Mouse (Mus musculus): ENCODE data around the gene Slc10a1. TPM values are rescaled to one million over a fixed set of nuclear protein-coding genes. Genes with fewer than 3 reads are reported as not detected.
A peak's percentile ranks its signal among the peaks of the same experiment; 100 is the strongest.

Gene Slc10a1
- polyA plus RNA-seq, 1 experiment from 2014 or later: 0.20 TPM

GRCm38 (mm10) chr12:80983695-80984094, 15.2 kb upstream of the Slc10a1 start:
- Histone ChIP-seq H3K4me1 (ENCODE audit: control insufficient read depth, insufficient read depth, low read length) (no peaks in the 10 kb centered on the region), H3K4me3 (ENCODE audit: low read depth, low read length) (no peak overlapping the region), H3K9me3 (replicated peaks; ENCODE audit: control insufficient read depth, low read length) (no peaks in the 10 kb centered on the region), H3K36me3 (replicated peaks; ENCODE audit: control insufficient read depth, insufficient read depth, low read depth, low read length) (no peaks in the 10 kb centered on the region), H3K27me3 (ENCODE audit: control insufficient read depth, insufficient read depth, low read length) (no peaks in the 10 kb centered on the region), H3K27ac (replicated peaks; ENCODE audit: low read depth, low read length) (no peak overlapping the region), H3K9ac (replicated peaks; ENCODE audit: low read length) (no peak overlapping the region), H3K4me2 (ENCODE audit: low read depth, low read length) (no peak overlapping the region)
- no peak for ATAC-seq (replicated peaks; ENCODE audit: insufficient number of reproducible peaks, low FRiP score, low TSS enrichment, low read depth)
- 81% methylated on average over 9 of the region's 9 CpGs for WGBS
- no peak for DNase-seq (ENCODE audit: low spot score)

- 1% methylated on average over 7 of the region's 7 CpGs for WGBS
- Histone ChIP-seq H3K27ac (replicated peaks; ENCODE audit: low read depth, low read length) (no peak overlapping the region), H3K27me3 (ENCODE audit: control insufficient read depth, insufficient read depth, low read length) (no peaks in the 10 kb centered on the region), H3K9ac (replicated peaks; ENCODE audit: low read length) (no peak overlapping the region), H3K36me3 (replicated peaks; ENCODE audit: control insufficient read depth, insufficient read depth, low read depth, low read length) (no peaks in the 10 kb centered on the region), H3K9me3 (replicated peaks; ENCODE audit: control insufficient read depth, low read length) (no peaks in the 10 kb centered on the region), H3K4me2 (ENCODE audit: low read depth, low read length) (no peak overlapping the region), H3K4me3 (ENCODE audit: low read depth, low read length) (no peak overlapping the region), H3K4me1 (ENCODE audit: control insufficient read depth, insufficient read depth, low read length) (no peaks in the 10 kb centered on the region)
- ATAC-seq (replicated peaks; ENCODE audit: insufficient number of reproducible peaks, low FRiP score, low TSS enrichment, low read depth) (no peak), DNase-seq (ENCODE audit: low spot score) (peak; percentile 89)
These were observed 13.8 kb upstream of the Slc10a1 start for GRCm38 (mm10) chr12:80982326-80982725.

GRCm38 (mm10) chr12:80975939-80976671, 7.6 kb upstream of the Slc10a1 start:
- DNase-seq (ENCODE audit: low spot score) (no peak), ATAC-seq (replicated peaks; ENCODE audit: insufficient number of reproducible peaks, low FRiP score, low TSS enrichment, low read depth) (no peak)
- no peak overlapping the region for H3K4me3 ChIP-seq (ENCODE audit: low read depth, low read length)
- H3K9me3 ChIP-seq (replicated peaks; ENCODE audit: control insufficient read depth, low read length): no peaks in the 10 kb centered on the region
- no peak overlapping the region for H3K9ac ChIP-seq (replicated peaks; ENCODE audit: low read length)
- H3K27me3 ChIP-seq (ENCODE audit: control insufficient read depth, insufficient read depth, low read length): no peaks in the 10 kb centered on the region
- 86% methylated on average over 11 of the region's 11 CpGs for WGBS
- no peaks in the 10 kb centered on the region for H3K36me3 ChIP-seq (replicated peaks; ENCODE audit: control insufficient read depth, insufficient read depth, low read depth, low read length)
- H3K4me1 ChIP-seq (ENCODE audit: control insufficient read depth, insufficient read depth, low read length): no peaks in the 10 kb centered on the region
- no peak overlapping the region for H3K27ac ChIP-seq (replicated peaks; ENCODE audit: low read depth, low read length)
- H3K4me2 ChIP-seq (ENCODE audit: low read depth, low read length): no peak overlapping the region

- DNase-seq (ENCODE audit: low spot score) (no peak), ATAC-seq (replicated peaks; ENCODE audit: insufficient number of reproducible peaks, low FRiP score, low TSS enrichment, low read depth) (no peak)
- 18% methylated on average over 3 of the region's 3 CpGs for WGBS
- H3K4me2 ChIP-seq (ENCODE audit: low read depth, low read length): no peak overlapping the region
- no peak overlapping the region for H3K9ac ChIP-seq (replicated peaks; ENCODE audit: low read length)
- H3K4me1 ChIP-seq (ENCODE audit: control insufficient read depth, insufficient read depth, low read length): no peaks in the 10 kb centered on the region
- no peak overlapping the region for H3K27ac ChIP-seq (replicated peaks; ENCODE audit: low read depth, low read length)
- H3K4me3 ChIP-seq (ENCODE audit: low read depth, low read length): no peak overlapping the region
- H3K36me3 ChIP-seq (replicated peaks; ENCODE audit: control insufficient read depth, insufficient read depth, low read depth, low read length): no peaks in the 10 kb centered on the region
- H3K9me3 ChIP-seq (replicated peaks; ENCODE audit: control insufficient read depth, low read length): no peaks in the 10 kb centered on the region
- no peaks in the 10 kb centered on the region for H3K27me3 ChIP-seq (ENCODE audit: control insufficient read depth, insufficient read depth, low read length)
These were observed 3.3 kb upstream of the Slc10a1 start for GRCm38 (mm10) chr12:80971756-80972155.

DNA sequence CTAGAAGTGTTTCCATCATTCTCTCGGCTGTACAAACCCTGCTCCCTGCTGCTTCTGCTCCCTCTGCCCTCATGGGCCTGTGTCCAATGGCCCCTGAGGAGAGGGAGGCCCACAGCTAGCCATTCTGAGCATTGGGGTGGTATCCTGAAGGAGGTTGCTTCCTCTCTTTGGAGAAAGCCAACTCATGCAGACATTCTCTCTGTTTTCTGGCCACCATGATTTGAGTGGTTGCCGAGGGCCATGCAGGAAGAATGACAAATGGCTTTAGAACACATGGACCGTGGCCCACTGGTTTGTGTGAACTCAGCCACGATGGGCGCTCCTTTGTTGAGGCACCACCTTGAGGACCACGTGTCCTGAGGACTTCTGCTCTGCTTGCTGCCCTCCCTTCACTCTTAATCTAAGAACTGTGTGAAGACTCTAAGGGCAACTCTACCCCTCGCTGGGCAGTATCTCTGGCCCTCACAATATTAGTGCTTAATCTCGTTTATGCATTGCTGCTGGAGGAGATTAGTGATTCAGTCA, 1.7 kb upstream of the Slc10a1 start:
- WGBS: 86% methylated on average over 8 of the region's 8 CpGs
- ATAC-seq (replicated peaks; ENCODE audit: insufficient number of reproducible peaks, low FRiP score, low TSS enrichment, low read depth): no peak

GRCm38 (mm10) chr12:80967918-80968317, 587 bp downstream of the Slc10a1 start:
- H3K9me3 ChIP-seq (replicated peaks; ENCODE audit: control insufficient read depth, low read length): no peaks in the 10 kb centered on the region
- H3K27me3 ChIP-seq (ENCODE audit: control insufficient read depth, insufficient read depth, low read length): no peaks in the 10 kb centered on the region
- no peak overlapping the region for H3K27ac ChIP-seq (replicated peaks; ENCODE audit: low read depth, low read length)
- WGBS: 89% methylated on average over 9 of the region's 9 CpGs
- no peak overlapping the region for H3K9ac ChIP-seq (replicated peaks; ENCODE audit: low read length)
- no peaks in the 10 kb centered on the region for H3K4me1 ChIP-seq (ENCODE audit: control insufficient read depth, insufficient read depth, low read length)
- ATAC-seq (replicated peaks; ENCODE audit: insufficient number of reproducible peaks, low FRiP score, low TSS enrichment, low read depth): no peak
- H3K36me3 ChIP-seq (replicated peaks; ENCODE audit: control insufficient read depth, insufficient read depth, low read depth, low read length): no peaks in the 10 kb centered on the region
- no peak overlapping the region for H3K4me2 ChIP-seq (ENCODE audit: low read depth, low read length)
- DNase-seq (ENCODE audit: low spot score): no peak
- H3K4me3 ChIP-seq (ENCODE audit: low read depth, low read length): no peak overlapping the region

More for the DNA sequence above, 1.7 kb upstream of the Slc10a1 start:
- Histone ChIP-seq H3K9me3 (replicated peaks; ENCODE audit: control insufficient read depth, low read length) (no peaks in the 10 kb centered on the region), H3K4me1 (ENCODE audit: control insufficient read depth, insufficient read depth, low read length) (no peaks in the 10 kb centered on the region), H3K4me3 (ENCODE audit: low read depth, low read length) (no peak overlapping the region), H3K27ac (replicated peaks; ENCODE audit: low read depth, low read length) (no peak overlapping the region), H3K9ac (replicated peaks; ENCODE audit: low read length) (no peak overlapping the region), H3K4me2 (ENCODE audit: low read depth, low read length) (no peak overlapping the region), H3K36me3 (replicated peaks; ENCODE audit: control insufficient read depth, insufficient read depth, low read depth, low read length) (no peaks in the 10 kb centered on the region), H3K27me3 (ENCODE audit: control insufficient read depth, insufficient read depth, low read length) (no peaks in the 10 kb centered on the region)
- DNase-seq (ENCODE audit: low spot score): no peak

GRCm38 (mm10) chr12:80966059-80966838, 2.3 kb downstream of the Slc10a1 start:
- H3K9ac ChIP-seq (replicated peaks; ENCODE audit: low read length): no peak overlapping the region
- H3K4me2 ChIP-seq (ENCODE audit: low read depth, low read length): no peak overlapping the region
- ATAC-seq (replicated peaks; ENCODE audit: insufficient number of reproducible peaks, low FRiP score, low TSS enrichment, low read depth) (no peak), DNase-seq (ENCODE audit: low spot score) (no peak)
- H3K27me3 ChIP-seq (ENCODE audit: control insufficient read depth, insufficient read depth, low read length): no peaks in the 10 kb centered on the region
- no peak overlapping the region for H3K4me3 ChIP-seq (ENCODE audit: low read depth, low read length)
- no peaks in the 10 kb centered on the region for H3K9me3 ChIP-seq (replicated peaks; ENCODE audit: control insufficient read depth, low read length)
- H3K36me3 ChIP-seq (replicated peaks; ENCODE audit: control insufficient read depth, insufficient read depth, low read depth, low read length): no peaks in the 10 kb centered on the region
- H3K4me1 ChIP-seq (ENCODE audit: control insufficient read depth, insufficient read depth, low read length): no peaks in the 10 kb centered on the region
- 82% methylated on average over 11 of the region's 11 CpGs for WGBS
- no peak overlapping the region for H3K27ac ChIP-seq (replicated peaks; ENCODE audit: low read depth, low read length)

- Histone ChIP-seq H3K27ac (replicated peaks; ENCODE audit: low read depth, low read length) (no peak overlapping the region), H3K9me3 (replicated peaks; ENCODE audit: control insufficient read depth, low read length) (no peaks in the 10 kb centered on the region), H3K4me3 (ENCODE audit: low read depth, low read length) (no peak overlapping the region), H3K36me3 (replicated peaks; ENCODE audit: control insufficient read depth, insufficient read depth, low read depth, low read length) (no peaks in the 10 kb centered on the region), H3K4me1 (ENCODE audit: control insufficient read depth, insufficient read depth, low read length) (no peaks in the 10 kb centered on the region), H3K9ac (replicated peaks; ENCODE audit: low read length) (no peak overlapping the region), H3K4me2 (ENCODE audit: low read depth, low read length) (no peak overlapping the region), H3K27me3 (ENCODE audit: control insufficient read depth, insufficient read depth, low read length) (no peaks in the 10 kb centered on the region)
- DNase-seq (ENCODE audit: low spot score) (no peak), ATAC-seq (replicated peaks; ENCODE audit: insufficient number of reproducible peaks, low FRiP score, low TSS enrichment, low read depth) (no peak)
- 80% methylated on average over 4 of the region's 4 CpGs for WGBS
These were observed 5.9 kb downstream of the Slc10a1 start for GRCm38 (mm10) chr12:80962566-80962965.

Measured in embryonic facial prominence, embryonic 11.5 days (tissue).